ENCODE assay signal across 13 mouse cellular contexts in the genomic region with DNA sequence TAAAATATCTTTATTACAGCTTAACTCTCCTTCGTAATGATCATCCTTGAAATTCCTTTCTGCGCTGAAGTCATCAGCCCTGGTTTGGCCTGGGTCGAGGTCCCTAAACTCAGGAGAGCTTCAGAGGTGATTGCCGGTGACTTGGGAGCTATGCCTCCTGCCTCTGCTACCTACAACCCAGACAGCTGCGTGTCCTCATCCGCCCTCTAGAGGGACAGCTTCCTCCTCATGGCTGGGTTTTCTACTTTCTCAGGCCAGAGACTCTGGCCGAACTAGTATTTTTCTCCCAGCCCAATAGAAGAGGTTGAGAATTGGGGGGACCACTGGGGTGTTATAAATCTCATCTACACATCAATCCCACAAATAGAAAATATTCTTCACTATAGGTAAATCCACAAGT. TPM values are rescaled to one million over a fixed set of nuclear protein-coding genes. Genes with fewer than 3 reads are reported as not detected.
DNase-seq lines count a peak whose midpoint lies in the region; ATAC-seq and TF ChIP-seq lines count a peak whose summit lies in the region.
"Had no signal": no experiment of that assay in that cellular context is flagged by ENCODE, and none has a peak within 500 bp of the region (broad histone marks: within the 10 kb centered on the region; RNA-seq: fewer than 3 reads in every experiment).

No protein-coding gene starts in this region.

- 50% methylated on average over 7 of the region's 7 CpGs for WGBS in heart, postnatal 0 days
- WGBS in heart, embryonic 10.5 days = 50% methylated on average over 7 of the region's 7 CpGs

- no peak overlapping the region for H3K4me2 ChIP-seq in heart, postnatal 0 days (ENCODE audit: low read depth, low read length)
- H3K4me2 ChIP-seq: liver, embryonic 13.5 days had no signal

- POLR2A ChIA-PET in Patski (lab: Charles Lee) = no interaction called here

- H3K27me3 ChIP-seq in heart, postnatal 0 days (ENCODE audit: control insufficient read depth, insufficient read depth, low read length) = no peaks in the 10 kb centered on the region
- no peaks in the 10 kb centered on the region for H3K27me3 ChIP-seq in heart, embryonic 10.5 days (ENCODE audit: insufficient read depth, poor library complexity, severe bottlenecking)
- no peaks in the 10 kb centered on the region for H3K27me3 ChIP-seq in testis, adult 2 months (ENCODE audit: control insufficient read depth, insufficient read depth, low read length)
- peaks cover 9% of the 10 kb centered on the region for H3K27me3 ChIP-seq in Patski
- H3K27me3 ChIP-seq: liver, embryonic 13.5 days had no signal

- in situ Hi-C loops in Patski (cut with MboI; ENCODE audit: low pct_unique_long_range_greater_than_20kb) = no loop called here

- peak; percentile 33; the same call in 1 of the 2 replicates for TF ChIP-seq CTCF in heart, postnatal 0 days (IDR thresholded peaks at IDR 0.05; ENCODE audit: low read depth)
- peak; percentile 28; the same call in 1 of the 2 replicates for TF ChIP-seq CTCF in testis, adult 2 months (IDR thresholded peaks at IDR 0.05; ENCODE audit: control insufficient read depth, insufficient read depth, insufficient replicate concordance, low read depth, low read length)
- peak; percentile 44 for TF ChIP-seq CTCF in Patski (IDR thresholded peaks at IDR 0.05)

- H3K36me3 ChIP-seq in heart, postnatal 0 days (replicated peaks; ENCODE audit: control insufficient read depth, insufficient read depth, low read length) = no peaks in the 10 kb centered on the region
- no peaks in the 10 kb centered on the region for H3K36me3 ChIP-seq in heart, embryonic 10.5 days
- H3K36me3 ChIP-seq in testis, adult 2 months (ENCODE audit: control insufficient read depth, insufficient read depth, low read length) = no peaks in the 10 kb centered on the region
- H3K36me3 ChIP-seq: liver, embryonic 13.5 days had no signal

- H3K4me1 ChIP-seq in heart, postnatal 0 days (ENCODE audit: control insufficient read depth, insufficient read depth) = no peaks in the 10 kb centered on the region
- H3K4me1 ChIP-seq in heart, embryonic 10.5 days = no peaks in the 10 kb centered on the region
- no peaks in the 10 kb centered on the region for H3K4me1 ChIP-seq in testis, adult 2 months (ENCODE audit: control insufficient read depth, insufficient read depth, low read length)
- H3K4me1 ChIP-seq: liver, embryonic 13.5 days had no signal

- no peak for DNase-seq in heart, postnatal 0 days (ENCODE audit: low spot score)
- no peak for DNase-seq in heart, embryonic 10.5 days (ENCODE audit: low spot score)
- no peak for DNase-seq in testis, postnatal 14 days (ENCODE audit: low spot score)
- DNase-seq in Patski (ENCODE audit: low read depth, low spot score) = no peak
- no peak for DNase-seq in spleen, adult 12 weeks (ENCODE audit: low spot score)
- no peak for DNase-seq in urinary bladder, postnatal 36 days (ENCODE audit: low spot score in 2 of 2)
- DNase-seq: cerebellum, adult 9-11 months; liver, embryonic 13.5 days; right cerebral cortex, postnatal 14 days had no signal

- no peak overlapping the region for H3K9ac ChIP-seq in heart, postnatal 0 days (replicated peaks; ENCODE audit: low read depth, low read length)
- H3K9ac ChIP-seq: liver, embryonic 13.5 days had no signal

- H3K27ac ChIP-seq in heart, postnatal 0 days (ENCODE audit: low read depth) = no peak overlapping the region
- no peak overlapping the region for H3K27ac ChIP-seq in heart, embryonic 10.5 days
- H3K27ac ChIP-seq in testis, adult 2 months (ENCODE audit: control insufficient read depth, insufficient read depth, low read depth, low read length) = no peak overlapping the region
- H3K27ac ChIP-seq: liver, embryonic 13.5 days had no signal

- TF ChIP-seq EP300 in heart, postnatal 0 days (IDR thresholded peaks at IDR 0.05; ENCODE audit: low read depth) = no peak

- H3K9me3 ChIP-seq in heart, postnatal 0 days (replicated peaks; ENCODE audit: control insufficient read depth, low read length) = no peaks in the 10 kb centered on the region
- H3K9me3 ChIP-seq in heart, embryonic 10.5 days = no peaks in the 10 kb centered on the region
- H3K9me3 ChIP-seq: liver, embryonic 13.5 days had no signal

- TF ChIP-seq POLR2A in testis, adult 2 months (IDR thresholded peaks at IDR 0.05; ENCODE audit: control insufficient read depth, low read depth, low read length) = no peak

- ATAC-seq in heart, postnatal 0 days (ENCODE audit: insufficient read depth, low read depth) = no peak
- ATAC-seq in Patski = no peak
- ATAC-seq in megakaryocyte, adult 5-6 weeks (ENCODE audit: poor library complexity, severe bottlenecking) = peak; percentile 62
- ATAC-seq: forebrain, embryonic 14.5 days had no signal

- CTCF ChIA-PET in Patski (lab: Charles Lee) = no interaction called here

- no peak overlapping the region for H3K4me3 ChIP-seq in heart, postnatal 0 days (ENCODE audit: low read depth, low read length)
- no peak overlapping the region for H3K4me3 ChIP-seq in heart, embryonic 10.5 days
- no peak overlapping the region for H3K4me3 ChIP-seq in testis, adult 2 months (ENCODE audit: control insufficient read depth, low read depth, low read length)
- H3K4me3 ChIP-seq: liver, embryonic 13.5 days; myocyte had no signal

RNA-seq across cellular contexts. Expression of a gene that starts 52.5 kb away (rescaled TPM):
- 3.6 and 9.3 TPM in 2 replicates for total RNA-seq in heart, postnatal 0 days (2014; rRNA removed; ENCODE audit: low replicate concordance)
- 3.1 and 3.3 TPM in 2 replicates for polyA plus RNA-seq in heart, postnatal 0 days (2015; fragmentation: Nextera tagmentation; extraction: Ambion mirVana)
- 14.3 and 17.2 TPM in 2 replicates for polyA plus RNA-seq in heart, embryonic 10.5 days (2016; fragmentation: Nextera tagmentation; extraction: Ambion mirVana)
- 13.7 and 16.2 TPM in 2 replicates for polyA plus RNA-seq in testis, adult 2 months (2012; rRNA removed)
- polyA plus RNA-seq in Patski (2021) = 16.8 TPM
- 25.5 and 26.4 TPM in 2 replicates for total RNA-seq in megakaryocyte, adult 5-6 weeks (2015)
- 38.9 and 50.1 TPM in 2 replicates for total RNA-seq in megakaryocyte, adult 5-6 weeks (2017)
